Mouse (Mus musculus): ENCODE measurements around the gene Cntnap1.

Cntnap1 gene

DNA sequence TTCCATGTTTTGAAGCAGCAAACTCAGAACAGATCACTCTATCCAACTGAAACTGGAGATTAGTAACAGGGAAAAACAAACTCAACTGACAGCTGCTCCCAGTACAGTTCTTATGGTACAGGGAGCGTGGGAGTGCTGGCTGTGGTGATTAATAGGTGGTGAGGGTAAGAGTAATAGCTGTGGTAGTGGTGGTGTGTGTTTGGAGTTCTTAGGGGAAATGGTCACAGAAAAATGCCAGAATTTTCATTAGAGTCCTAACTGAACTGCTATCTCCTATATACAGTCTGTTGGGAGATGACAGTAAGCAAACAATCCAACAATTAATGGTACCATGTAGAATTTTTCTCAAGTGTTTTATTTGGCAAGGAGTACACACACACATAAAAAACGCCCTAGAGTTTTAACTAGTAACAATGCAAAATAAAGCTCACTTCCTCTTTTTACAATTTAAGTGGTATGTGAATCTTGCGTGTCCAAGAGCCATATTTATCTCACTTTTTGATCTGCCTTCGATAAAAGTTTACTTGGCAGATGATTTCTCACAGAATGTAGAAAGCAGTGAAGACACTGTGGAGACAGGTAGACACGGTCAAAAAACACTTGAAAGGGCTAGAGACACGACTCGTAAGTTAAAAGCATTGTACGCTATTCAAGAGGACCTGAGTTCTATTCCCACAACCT, 51.1 kb downstream of the Cntnap1 start:
- DNase-seq (ENCODE audit: low spot score) = no peak

DNA sequence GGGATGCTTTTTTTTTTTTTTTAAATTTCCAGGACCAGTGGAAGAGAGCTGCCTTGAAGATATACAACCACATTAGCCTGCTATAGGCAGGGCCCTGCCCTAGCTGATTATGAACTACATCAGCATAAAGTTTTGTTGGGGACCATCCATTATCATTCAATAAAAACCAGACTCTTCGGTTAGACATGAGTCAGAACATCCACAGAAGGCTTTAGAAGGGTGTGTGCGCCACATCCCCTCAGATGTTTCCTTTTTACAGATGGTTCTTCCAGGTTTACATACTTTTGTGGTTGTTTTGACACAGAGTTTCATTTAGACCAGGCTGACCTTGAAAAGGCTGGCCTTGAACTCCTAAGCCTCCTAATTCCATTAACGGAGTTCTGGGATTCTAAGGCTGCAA, 54.0 kb downstream of the Cntnap1 start:
- DNase-seq (ENCODE audit: low spot score) = no peak

DNA sequence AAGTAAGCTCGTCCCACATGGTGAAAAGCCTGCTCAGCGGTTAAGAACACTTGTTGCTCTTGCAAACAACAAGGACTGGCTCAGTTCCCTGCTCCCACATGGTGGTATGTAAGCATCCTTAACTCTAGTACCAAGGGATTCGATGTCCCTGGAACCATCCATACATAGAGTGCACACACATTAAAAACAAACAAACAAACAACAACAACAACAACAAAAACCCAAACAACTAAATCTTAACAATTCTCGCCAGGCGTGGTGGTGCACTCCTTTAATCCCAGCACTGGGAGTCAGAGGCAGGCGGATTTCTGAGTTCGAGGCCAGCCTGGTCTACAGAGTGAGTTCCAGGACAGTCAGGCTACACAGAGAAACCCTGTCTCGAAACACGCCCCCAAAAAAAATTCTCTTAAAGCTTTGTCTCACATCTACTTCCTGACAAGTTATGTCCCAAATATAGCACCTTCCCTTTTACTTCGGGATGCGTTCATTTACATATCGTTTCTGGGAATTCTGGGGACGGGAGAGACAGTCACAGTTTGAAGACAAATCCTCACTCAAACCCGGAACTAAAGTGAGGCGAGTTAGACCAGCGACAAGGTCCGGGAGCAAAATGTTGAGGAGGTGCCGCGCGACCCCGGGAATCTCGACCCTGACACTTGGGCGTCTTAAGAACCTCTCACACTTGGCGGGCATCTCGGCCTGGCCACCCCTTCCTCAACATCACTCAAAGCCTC, 55.2 kb downstream of the Cntnap1 start:
- DNase-seq (ENCODE audit: low spot score) = no peak

DNA sequence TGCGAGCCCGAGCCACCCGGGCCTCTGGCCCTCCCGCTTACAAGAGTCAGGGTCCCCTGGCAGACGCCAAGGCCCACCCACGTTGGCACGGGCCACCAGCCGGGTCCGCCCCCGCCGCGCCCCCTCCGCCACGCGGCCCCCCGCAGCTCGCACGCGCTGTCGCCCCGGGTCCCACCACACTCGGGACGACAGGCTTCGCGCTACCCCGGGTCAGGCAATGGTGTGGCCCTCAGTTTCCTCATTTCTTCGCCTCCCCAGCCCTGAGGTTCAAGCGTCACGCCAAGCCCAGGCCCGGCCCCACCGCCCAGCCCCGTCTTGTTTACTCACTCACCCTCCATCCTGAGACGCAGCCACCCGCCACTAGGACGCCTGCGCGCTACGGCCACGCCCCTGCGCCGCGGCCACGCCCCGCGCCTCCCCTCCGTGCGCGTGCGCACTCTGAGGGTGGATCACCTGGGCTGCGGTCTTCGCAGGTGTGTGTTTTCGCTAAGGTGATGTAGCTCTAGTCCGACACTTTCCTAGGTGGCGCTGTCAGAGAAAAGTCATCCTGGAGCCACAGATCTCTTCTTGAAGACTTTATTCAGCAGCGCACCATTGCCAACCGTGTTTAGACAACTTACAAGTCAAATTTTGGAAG, 55.9 kb downstream of the Cntnap1 start, which contains the start of gene Ezh1:
TSS of gene Ezh1 (minus strand) at position 399 of the 637 bp plus-strand sequence.
- peak; percentile 90 for DNase-seq (ENCODE audit: low spot score)

DNA sequence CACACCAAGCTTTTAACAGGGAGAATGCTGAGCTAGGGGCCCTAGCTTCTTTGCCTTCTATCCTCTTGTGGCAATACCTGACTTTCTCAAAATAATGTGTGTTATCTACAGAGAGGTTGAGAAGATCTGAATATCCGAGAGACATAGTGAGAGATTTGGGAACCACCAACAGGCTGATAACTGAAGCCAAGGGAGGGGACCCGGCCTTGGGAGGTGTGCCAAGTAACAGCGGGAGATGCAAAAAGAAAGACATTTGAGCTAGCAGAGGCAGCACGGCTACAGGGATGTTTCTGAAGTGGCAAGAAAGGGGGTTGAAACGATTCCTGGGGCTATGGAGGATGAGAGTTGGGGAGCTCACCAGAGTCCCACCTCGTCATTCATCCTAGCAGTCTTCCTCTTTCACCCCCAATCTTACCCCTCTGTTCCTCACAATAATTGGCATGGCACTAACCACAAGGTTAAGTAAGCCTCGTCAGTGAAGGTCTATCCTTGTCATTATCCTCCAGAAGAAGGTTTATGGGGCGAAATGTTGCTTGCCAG, 59.1 kb downstream of the Cntnap1 start:
- DNase-seq (ENCODE audit: low spot score) = peak; percentile 73

DNA sequence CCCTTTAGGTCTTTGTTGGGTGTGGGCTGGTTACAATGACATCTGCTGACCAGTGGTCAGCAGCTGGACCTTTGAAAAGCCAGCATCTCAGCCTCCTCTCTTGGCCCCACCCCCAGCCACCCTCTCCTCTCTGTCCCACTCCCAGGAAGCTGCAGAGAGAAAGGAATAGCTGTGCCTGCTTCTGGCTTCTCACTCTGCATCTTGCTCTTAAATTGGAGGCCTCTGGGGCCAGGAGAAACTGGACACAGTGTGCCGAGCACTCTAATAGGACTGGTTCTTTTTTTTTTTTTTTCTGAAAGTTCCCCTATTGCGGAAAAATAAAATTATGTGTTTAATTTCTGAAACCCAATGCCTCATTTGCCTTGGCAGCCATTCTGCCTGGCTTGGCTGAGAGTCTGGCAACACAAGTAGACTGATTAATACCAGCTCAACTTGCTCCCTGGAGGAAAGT, 59.8 kb downstream of the Cntnap1 start:
- DNase-seq (ENCODE audit: low spot score) = no peak

DNA sequence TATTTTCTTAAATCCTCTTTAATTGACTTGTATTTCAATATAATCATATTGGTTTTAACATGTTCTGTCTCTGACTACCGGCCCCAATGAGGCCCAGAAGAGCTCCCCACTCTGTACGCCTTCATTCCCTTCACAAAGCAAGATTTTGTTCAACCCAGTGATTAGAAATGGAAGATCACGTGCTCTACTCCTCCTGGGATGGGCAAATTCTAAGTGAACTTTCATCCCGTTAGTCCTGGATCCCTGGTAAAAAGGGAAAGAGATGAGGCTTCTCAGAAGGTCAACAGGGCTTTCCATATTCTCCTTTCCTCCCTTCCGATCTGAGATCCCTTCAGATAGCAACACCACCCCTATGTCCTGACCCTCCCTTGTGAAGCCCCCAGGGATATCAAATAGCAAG, 60.2 kb downstream of the Cntnap1 start:
- DNase-seq (ENCODE audit: low spot score) = no peak

DNA sequence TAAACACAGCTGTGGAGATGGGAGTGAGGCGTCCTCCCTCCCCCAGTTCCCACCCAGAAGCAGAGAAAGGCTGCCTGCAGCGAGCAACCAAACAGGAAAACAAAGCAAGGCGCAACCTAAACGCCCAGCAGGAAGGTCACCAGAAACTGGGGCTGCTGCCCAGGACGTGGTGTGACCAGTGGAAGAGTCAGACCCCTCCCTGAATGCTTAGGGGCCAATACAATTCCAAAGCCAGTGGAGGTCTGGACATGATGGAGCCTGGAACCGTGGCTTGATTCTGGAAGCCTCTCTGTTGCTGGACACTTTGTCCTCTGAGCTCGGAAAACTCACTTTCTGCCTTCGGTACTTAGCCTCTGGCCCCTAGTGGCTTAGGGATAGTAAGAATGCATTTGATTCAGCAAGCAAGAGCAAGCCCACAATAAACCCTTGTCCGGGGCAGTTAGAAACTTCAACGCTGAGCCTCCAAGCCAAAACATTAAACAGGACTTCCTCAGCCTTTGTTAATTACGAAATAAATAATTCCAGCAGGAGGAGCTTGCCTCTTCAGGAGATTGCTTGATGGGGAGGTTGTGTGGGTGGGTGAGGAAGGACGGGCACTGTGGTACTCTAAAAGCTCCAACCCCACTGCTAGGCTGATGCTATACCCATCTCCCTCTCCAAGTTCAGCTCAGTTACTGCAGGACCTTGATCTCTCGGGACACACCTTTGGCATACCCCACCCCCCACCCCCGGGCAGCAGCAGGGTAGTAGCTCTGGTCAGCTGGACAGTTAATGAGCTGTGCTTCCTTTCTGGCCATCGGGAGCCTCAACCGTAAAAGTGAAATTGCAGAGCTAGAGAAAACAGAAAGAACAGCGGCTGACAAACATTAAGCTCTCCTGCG, 60.9 kb downstream of the Cntnap1 start:
- peak; percentile 50 for DNase-seq (ENCODE audit: low spot score)

DNA sequence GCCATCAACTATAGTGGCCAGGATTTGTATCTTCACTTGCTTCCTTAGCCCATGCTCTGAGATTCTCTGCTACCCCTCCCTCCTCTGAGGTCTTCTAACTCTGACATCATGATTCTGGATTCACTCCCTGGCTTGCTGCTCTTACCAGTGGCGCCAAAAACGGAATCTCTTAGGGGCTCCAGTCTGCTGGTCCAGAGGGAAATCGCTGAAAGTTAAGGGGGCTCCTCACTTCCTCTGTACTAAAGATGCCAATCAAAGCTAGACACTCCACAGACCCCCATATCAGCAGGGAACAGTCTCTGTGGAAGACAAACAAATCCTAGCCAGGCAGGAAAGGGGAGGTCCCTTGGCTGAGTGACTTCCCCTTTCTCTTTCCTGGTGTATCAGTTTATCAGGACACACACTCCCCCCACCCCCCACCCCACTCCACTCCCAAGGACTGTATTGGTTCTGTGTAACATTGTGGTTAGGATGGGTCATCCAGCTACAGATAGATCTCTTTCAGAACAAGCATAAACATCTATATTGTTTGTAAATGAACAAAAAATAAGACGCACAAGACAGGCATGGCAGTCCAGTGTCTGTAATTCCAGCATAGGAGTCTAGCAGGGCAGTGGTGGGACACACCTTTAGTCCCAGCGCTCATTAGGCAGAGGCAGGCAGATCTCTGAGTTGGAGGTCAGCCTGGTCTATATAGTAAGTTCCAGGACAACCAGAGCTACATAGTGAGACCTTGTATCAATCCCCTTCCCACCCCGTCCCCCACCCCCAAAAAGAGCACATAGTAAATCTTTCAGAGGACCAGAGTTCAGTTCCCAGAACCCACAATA, 61.9 kb downstream of the Cntnap1 start:
- DNase-seq (ENCODE audit: low spot score) = no peak

DNA sequence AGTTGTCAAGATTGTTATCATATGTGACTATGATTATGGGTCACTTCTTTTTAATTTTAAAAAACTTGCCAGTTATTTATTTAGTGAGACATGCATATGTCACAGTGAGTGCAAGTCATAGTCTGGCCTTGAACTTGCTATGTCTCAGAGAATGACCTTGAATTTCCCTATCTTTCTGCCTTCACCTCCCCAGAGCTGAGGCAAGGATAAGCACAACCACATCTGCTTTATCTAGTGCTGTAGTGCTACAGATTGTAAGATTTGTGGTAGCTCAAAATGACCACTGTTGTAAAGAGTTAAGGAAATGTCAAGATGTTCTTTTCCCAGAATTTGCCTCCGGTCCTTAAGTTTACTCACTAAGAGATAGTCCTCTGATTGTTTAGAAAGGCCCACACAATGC, 62.9 kb downstream of the Cntnap1 start:
- DNase-seq (ENCODE audit: low spot score) = no peak

DNA sequence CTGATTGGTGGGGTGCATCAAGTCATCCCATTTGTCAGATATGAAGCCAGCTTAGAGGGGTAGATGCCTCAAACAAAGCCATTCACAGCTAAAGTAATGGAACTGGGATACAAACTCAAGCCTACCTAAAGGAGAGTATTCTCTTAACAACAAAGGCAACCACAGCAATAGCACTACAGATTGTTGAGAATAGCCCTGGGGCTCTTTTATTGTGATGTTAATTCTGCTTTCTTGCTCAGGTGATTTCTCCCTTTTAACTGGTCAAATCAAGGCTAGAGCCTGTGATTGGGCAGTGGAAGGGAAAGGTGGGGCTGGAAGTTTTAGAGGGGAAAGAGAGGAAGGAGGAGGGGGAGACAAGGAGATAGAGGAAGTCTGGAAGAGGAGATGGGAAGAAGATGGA, 63.8 kb downstream of the Cntnap1 start:
- DNase-seq (ENCODE audit: low spot score) = no peak

DNA sequence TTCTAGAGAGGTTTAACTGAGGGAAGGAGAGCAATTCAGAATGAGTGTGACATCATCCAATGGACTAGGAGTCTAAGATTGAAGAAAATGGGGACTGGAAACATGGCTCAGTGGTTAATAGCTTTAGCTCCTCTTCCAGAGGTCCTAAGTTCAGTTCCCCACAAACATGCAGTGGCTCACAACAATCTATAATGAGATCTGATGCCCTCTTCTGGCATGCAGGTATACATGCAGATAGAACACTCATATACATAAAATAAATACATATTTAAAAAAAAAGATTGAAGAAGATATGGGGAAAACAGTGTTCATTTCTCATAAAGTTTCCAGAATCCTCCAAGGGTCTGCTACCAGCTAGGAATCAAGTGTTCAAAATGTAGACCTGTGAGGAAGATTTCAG, 65.1 kb downstream of the Cntnap1 start:
- no peak for DNase-seq (ENCODE audit: low spot score)

DNA sequence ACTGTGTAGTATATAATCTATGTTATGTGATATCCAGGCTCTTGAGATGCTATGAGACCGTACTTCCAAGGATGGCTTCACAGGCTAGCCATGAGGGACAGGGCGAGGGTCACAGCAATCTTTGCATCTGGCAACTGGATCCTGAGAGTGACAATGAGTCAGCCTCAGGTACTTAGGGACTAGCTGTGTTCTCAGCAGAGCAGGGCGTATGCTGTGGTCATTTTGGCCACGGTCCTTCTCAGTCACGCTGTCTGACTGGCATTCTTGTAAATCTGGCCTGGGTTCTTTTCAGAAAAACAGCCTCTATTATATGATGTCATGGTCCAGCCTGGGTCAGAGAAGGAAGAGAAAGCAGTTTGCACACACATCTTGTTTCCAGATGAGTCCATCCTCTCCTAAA, 66.5 kb downstream of the Cntnap1 start:
- no peak for DNase-seq (ENCODE audit: low spot score)

DNA sequence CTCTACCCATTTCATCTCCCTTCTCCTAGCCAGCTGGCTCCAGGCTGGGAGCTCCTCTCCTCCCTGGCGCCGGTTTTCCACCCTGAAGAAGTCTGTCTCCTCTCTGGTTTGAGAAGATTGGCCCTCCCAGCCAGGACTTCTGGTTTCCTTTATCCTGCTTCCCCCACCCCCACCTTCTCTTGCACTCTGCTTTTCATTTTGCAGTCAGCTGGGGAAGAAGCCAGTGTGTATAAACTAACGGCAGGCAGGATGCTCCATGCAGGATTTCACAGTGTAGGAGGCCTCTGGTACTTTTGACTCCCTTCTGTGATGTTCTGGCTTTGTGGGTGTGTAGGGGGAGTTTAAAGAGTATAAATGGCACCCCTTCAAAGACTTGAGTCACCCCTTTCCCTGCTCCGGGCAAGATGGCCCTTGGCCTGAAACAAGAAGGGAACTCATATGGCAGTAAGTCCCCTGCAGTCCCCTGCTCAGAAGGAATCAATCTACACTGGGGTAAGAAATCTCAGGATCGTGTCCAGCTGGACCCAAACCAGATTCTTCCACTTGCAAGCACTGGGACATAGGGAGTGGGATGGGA, 67.8 kb downstream of the Cntnap1 start:
- DNase-seq (ENCODE audit: low spot score) = no peak

Data from ovary, postnatal 36 days (tissue).